Mouse (Mus musculus) heart, postnatal 25 days (tissue): Measurements from ENCODE around the gene Pip5k1b. TPM values are rescaled to one million over a fixed set of nuclear protein-coding genes. Genes with fewer than 3 reads are reported as not detected.

Experiments
- DNase-seq: peaks from one replicate; pipeline ENCODE4 v3.0.0; 2022; ENCODE audit warnings: low spot score
- intact Hi-C: fragments of 180-260 bp; cut with DNase I; formaldehyde crosslinking; loops from one replicate; pipeline ENCODE4 v1.15.1; 2025
- total RNA-seq, 2 experiments: library from RNA; stranded (reverse); gene quantifications; 2 replicates each; pipeline ENCODE4 v1.2.3; 2021

Pip5k1b gene
- total RNA-seq, 2 experiments from 2014 or later: 26.9 to 28.3 TPM

DNA sequence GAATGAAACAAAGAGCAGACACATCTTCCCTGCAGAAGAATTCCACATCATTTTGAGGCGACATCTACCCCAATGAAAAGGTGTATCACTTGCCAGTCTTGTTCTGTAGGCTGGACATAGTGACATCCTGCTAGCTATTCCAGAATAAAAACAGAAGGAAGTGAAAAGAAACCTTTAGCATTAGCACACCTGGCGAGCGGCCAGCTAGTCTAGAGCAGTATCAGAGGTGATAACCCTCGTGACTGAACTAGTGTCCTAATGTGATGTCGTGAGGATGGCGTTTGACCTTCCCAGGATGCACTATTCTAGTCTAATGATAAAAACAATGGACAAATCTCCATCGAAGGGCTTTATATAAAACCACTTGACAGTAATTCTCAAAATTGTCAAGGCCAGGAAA, 33.7 kb downstream of the Pip5k1b start:
- intact Hi-C loops: no loop called here
- DNase-seq: no peak

DNA sequence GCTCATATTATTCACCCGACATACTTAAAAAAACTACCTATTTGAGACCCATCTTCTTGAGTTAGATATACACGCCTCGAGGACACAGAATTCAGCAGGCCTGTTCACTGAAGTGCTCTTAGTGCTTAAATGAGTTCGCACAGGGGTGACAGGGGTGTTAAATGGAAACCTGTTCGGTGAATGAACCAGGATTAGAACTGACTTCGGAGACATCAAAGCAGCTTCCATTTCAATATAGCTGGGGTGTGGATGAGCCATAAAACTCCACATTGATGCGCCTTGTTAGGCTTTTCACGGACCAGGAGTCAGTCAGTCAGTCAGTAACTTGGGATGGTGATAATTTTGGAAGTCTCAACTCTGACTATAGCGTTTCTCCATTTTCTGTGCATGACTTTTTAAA, 34.5 kb downstream of the Pip5k1b start:
- no peak for DNase-seq
- intact Hi-C loops: no loop called here

DNA sequence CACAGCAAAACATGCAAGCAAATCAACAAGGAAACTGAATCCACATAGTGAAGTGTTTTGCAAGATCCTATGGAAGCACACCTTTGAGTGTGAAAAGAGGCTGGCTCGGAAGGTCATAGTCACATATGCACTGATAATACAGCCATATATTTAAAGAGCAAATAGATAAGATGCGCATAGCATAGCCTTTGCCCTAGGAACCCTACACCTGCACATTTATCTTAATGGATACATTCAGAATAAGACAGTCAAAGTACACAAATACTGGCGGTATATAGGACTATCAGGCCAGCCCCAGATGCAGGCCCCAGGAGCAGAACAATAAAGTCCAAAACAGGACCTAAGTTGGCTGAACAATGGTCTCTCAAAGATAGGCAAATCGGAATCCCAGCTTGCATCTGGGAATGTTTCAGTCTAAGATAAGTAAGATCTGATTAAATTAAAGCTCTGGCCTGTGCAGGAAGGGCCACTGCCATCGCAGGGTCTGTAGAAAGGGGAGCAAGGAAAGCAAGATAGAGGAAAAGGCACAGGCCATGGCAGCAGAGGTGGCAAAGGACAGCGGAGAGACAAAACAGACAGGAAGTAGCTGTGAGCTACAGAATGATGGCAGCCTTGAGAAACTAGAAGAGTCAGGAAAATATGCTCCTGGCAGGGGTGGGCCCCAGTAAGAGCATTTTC, 35.8 kb downstream of the Pip5k1b start:
- DNase-seq: no peak
- intact Hi-C loops: no loop called here

DNA sequence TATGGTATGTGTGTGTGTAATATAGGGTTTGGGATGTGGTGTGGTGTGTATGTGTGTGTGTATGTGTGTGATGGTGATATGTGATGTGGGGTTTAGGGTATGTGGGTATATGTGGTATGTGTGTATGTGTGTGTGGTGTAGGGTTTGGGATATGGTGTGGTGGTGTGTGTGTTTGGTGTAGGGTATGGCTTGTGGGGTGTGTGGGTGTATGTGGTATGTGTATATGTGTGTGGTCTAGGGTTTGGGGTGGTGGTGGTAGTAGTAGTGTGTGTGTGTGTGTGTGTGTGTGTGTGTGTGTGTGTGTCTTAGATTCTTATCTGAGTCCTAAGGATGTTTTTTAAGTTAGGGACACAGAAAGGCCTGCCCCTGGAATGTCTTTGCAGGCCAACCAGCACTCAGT, 37.3 kb downstream of the Pip5k1b start:
- intact Hi-C loops: no loop called here
- no peak for DNase-seq

DNA sequence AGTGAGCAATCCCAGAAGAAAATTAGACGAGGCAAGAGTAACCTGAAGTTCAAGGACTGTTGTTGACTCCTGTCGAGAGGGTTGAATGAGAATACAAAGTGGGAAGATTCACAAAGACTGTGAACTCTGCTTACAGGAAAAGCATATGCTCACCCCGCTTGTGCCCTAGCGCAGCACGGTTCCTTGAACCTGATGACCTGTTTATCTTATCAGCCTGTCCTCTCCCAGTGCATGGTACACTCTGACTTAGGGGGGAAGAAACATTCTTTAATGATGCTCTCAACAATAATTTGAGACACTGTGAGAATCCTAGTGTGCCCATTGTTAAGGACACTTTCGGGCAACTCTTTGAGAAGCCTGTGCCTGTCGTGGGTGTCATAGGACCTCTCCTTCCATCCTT, 38.6 kb downstream of the Pip5k1b start:
- intact Hi-C loops: no loop called here
- DNase-seq: no peak

DNA sequence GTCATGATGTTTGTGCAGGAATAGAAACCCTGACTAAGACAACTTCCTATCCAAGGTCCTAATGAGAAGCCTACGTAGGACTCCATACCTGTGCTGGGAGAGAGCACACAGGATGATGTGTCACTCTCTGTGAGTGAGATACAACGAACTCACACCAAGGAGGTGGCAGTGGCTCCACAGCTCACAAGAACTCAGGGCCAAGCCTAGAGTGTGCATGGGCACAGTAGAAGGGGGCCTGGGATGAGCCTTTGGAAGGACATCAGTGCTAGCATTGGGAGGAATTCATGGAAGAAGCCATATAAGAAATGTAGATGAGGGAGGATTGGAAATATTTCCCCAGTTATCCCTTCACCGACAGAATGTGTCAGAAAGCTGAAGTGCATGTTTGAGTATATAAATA, 39.7 kb downstream of the Pip5k1b start:
- DNase-seq: no peak
- intact Hi-C loops: no loop called here

DNA sequence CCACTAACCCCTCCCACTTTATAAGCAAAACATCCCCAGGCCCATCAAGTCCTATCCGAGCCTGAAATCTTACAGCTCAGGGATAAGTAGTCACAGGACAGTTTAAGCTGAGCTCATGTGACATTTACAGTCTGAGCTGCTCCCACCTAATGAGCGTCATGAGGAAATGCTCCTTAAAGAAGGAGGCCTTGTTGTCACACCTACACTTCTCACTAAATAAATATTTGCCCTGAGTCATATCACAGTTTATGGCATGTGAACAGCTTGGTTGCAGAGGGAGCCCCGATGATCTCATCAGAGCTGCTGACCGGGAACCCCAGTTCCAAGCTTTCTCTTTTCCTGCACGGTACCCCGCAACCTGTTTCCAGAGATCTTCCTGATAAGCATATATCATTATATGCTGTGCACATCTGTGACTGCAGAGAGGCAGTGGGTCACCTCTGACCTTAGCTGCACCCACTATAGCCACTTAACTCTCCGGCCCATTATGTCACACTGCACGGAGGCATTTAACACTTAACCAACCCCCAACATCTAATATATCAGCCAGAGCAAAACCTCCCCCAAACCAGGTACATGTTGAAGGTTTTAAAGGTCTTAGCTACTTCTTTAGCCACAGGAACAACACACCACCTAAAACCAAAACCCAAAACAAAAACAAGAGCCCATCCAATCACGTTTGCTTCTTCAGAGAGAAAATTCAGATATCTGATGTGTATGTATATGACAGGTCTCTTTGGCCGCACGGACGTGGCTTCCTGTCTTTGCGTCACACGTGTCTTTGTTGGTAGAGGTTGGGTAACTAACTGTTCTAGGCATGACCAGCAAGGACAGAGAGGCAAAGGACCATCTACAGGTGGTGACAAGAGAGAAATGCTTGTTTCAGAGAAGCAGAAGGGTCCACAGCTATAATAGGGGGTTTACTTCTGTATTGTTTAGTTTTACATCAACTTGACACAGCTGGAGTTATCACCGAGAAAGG, 40.7 kb downstream of the Pip5k1b start:
- intact Hi-C loops: no loop called here

DNA sequence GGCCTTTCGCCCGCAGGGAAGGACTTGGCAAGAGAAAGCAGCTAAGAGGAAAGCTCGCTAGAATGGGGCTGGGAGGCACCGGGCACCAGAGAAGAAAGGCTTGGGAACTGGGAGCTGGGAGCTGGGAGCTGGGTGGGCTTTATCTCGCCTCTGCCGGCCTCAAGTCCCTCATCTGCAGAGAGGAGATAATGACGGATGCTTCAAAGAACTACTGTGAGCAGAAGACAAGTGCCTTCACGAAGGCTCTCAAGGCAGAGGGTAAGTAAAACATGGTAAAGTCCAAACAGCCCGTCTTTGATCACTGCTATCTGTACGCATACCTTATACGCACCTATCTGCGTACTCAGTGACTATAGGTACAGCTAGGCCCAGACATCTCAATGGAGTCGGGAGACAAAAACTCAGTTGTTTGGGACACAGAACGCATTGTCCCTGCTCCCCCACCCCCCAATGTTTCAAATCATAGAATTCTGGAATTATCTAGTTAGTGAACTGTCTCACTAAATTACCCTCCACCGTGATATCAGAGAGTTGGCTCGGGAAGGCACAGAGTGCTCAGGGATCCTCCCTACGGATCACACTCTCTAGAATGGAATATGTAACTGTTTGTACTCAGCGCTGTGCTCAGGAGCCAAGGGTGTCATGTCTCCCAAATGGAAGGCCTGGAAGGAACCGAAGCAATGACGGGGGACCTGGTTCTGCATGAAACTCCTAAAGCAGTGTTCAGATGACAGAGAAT, 42.4 kb downstream of the Pip5k1b start:
- DNase-seq: no peak
- intact Hi-C loops: no loop called here

More for the DNA sequence above, 40.7 kb downstream of the Pip5k1b start:
- no peak for DNase-seq

DNA sequence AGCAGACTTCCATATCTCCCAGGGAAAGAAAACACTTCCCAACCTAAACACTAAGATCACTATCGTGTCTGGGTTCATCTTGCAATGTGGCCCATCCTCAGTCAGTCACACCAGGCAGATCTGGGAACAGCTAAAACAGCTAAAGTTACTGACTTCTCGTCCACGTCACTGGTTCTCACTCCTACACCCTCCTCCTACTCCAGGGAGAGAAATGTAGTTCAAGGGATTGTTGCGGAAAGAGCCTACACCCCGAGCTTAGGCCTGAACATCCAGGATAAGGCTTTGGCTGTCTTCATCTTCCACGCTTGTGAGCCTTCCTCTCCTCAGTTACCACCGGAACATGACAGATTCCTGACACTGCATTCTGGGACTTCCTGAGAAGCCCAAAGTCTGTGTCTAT, 43.7 kb downstream of the Pip5k1b start:
- intact Hi-C loops: no loop called here
- no peak for DNase-seq

DNA sequence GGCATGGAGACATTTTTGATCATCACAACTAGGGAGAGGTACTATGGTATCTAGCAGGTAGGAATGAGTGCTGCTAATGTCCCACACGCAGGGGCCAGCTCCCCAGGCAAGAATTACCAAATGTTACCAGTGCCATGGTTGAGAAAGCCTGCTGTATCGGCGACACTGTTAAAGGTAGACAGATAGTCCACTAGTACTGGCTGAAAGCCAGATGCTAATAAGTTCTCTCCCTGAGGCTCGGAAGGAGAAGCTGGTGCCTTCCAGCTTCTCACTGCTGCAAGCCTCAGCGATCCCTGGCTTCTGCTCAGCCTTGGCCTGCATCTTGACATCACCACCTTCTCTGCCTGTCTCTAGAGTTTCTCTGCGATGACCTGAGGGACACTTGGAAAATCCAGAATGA, 46.3 kb downstream of the Pip5k1b start:
- DNase-seq: no peak
- intact Hi-C loops: no loop called here

DNA sequence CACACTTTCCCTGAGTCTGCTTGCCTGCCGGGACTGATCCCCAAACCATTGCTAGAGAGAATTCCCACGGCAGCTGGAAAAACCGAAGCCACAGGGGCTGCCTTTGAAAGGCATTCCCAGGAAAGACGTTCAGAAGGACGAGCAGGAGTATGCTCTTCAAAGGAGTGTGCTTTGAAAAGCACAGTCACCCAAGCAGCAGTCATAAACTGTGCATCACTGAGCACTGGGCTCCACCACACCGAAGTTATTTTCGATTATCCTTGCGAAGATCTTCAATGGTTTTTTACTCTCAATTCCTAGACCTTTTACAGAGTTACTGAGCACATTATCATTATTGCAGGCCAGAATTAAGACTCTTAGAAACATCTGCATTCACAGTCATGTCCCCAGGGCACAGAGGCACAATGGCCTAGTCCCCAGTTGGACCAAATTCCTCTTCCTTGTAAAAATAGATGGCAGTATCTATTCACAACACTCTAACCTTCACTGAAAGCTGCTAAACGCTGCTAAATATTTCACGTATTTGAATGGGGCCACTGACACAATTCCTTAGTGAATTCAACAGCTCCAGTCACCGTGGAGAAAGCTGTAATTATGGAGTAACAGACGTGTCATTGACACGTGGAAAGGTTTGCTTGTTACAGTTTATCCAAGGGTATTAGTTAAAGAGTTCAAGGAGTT, 47.4 kb downstream of the Pip5k1b start:
- intact Hi-C loops: no loop called here
- no peak for DNase-seq

DNA sequence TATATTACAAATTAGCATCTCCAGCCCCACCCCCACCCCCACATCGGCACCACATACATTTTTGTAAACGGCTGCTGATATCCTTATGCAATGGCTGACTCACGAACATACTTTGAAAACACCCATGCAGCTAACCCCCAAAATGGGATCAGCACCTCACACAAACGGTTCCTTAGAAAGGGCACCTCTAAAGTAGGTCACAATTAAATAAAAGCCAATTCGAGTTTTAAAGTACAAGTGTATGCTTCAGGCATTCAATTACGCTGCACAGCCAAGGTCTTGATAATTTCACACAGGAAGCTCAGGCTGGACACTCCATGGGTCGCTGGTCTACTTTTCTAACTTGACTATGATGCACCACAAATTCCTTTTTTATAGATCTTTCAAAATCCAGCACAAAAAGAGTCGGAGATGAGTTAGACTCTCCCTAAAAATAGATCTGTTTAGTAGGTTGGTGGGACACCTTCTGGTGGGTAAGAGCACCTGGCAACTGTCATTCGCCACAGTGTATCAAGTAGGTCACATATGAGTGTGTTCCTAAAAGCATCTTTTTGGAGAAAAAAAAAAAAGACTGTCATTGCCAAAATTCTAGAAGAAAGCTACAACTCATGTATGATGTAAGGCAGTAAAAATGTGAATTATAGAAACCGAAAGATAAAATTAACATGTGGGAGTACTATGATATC, 52.8 kb downstream of the Pip5k1b start:
- no peak for DNase-seq
- intact Hi-C loops: no loop called here

DNA sequence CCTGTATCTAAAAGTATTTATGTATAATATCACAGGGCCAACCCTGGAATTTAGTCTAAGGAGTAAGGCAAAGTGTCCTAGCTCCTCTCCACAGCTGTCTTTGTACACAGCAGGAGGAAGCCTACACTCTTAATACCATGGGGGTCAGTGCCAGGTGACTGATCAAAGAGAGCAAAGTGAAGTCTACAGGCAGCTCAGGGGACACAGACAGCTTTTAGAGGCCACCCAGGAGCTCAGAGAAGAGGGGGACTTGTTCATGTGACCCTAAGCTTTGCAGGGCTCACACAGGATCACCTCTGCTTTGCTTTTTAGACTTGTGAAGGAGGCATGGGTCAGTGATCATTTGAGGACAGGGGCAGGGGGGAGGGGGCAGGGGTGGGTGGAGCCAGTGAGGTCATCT, 54.1 kb downstream of the Pip5k1b start:
- intact Hi-C loops: no loop called here
- no peak for DNase-seq

DNA sequence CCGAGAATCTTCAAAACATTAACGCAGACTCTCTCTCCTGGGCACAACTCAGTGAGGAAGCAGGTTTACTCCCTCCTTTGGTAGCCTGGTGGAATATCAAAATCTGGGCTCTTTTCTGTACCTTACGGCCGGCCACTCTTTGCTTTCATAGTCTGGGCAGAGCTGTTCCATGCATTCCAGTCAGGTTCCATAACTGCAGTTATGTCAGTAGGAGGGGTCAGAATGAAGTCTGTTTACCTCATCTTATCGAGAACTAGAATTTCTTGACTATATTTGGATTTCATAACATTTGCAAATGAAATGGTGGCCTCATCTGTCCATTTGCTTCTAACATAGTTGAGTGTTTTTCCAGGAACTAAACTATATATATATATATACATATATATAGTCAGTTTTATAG, 55.2 kb downstream of the Pip5k1b start:
- intact Hi-C loops: no loop called here

DNA sequence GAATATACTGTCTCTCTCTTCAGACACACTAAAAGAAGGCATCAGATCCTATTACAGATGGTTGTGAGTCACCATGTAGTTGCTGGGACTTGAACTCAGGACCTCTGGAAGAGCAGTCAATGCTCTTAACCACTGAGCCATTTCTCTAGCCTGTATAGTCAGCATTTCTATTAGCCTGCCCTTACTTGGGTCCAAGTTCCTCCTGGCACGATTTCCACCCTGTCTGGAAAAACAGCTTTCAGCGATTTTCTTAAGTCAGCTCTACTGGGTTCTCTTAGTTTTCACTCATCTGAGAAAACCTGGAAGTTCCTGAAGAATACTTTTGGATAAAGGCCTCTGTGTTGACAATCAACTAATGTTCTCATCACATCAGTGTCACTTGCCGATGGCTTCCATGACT, 56.4 kb downstream of the Pip5k1b start:
- DNase-seq: no peak
- intact Hi-C loops: no loop called here

More for the DNA sequence above, 55.2 kb downstream of the Pip5k1b start:
- no peak for DNase-seq

DNA sequence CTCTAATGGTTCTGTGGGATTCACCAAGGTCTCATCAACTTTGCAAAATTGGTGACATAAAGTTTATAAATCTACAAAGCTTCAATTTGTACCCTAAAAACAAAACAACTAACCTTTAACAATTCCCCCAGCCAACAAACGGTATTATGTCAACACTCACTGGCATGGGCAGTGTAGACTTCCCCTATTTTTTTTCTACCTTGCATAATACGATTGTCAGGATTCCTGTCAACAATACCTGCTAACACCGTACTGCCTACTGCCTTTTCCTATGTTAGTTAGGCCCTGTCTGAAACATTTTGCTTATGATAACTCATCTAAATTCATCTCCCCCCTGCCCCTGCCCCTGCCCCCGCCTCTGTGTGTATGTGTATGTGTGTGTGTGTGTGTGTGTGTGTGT, 61.8 kb downstream of the Pip5k1b start:
- intact Hi-C loops: no loop called here
- DNase-seq: no peak

DNA sequence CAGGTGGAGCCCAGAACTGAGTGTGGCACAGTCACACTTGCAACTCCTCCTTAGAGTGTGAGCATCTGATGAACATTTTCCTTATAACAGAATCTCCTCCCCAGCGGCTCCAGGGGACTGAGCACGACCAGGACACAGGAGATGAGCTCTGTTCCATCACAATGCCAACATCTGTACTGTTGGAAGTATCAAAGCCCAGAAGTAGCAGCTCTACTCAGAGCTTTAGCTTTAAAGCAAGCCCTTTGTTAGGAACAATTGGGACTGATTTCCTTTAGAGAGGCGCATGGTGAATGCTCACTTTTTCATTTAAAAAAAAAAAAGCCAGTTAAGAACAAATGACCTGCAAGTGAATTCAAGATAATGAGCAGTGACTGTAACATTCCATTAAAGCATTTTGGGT, 63.8 kb downstream of the Pip5k1b start:
- intact Hi-C loops: no loop called here
- no peak for DNase-seq

DNA sequence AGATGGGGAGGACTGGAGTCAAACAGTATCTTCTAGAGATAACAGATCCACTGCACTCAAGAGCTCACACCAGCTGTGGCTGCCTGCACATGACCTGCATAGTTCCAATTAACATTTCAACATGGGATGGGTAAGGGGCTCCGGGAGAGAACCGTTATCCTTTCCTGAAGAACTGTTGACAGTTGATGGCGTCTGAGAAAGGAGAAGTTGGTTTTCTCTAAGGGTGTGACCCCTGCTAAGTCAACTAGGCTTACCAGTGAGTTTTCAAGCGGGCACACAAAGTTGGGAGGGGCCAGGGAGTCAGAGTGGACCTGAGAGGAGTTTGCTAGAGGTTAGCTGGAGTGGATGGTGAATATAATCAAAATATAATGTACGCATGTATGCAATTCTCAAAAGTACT, 65.4 kb downstream of the Pip5k1b start:
- intact Hi-C loops: no loop called here
- DNase-seq: no peak

DNA sequence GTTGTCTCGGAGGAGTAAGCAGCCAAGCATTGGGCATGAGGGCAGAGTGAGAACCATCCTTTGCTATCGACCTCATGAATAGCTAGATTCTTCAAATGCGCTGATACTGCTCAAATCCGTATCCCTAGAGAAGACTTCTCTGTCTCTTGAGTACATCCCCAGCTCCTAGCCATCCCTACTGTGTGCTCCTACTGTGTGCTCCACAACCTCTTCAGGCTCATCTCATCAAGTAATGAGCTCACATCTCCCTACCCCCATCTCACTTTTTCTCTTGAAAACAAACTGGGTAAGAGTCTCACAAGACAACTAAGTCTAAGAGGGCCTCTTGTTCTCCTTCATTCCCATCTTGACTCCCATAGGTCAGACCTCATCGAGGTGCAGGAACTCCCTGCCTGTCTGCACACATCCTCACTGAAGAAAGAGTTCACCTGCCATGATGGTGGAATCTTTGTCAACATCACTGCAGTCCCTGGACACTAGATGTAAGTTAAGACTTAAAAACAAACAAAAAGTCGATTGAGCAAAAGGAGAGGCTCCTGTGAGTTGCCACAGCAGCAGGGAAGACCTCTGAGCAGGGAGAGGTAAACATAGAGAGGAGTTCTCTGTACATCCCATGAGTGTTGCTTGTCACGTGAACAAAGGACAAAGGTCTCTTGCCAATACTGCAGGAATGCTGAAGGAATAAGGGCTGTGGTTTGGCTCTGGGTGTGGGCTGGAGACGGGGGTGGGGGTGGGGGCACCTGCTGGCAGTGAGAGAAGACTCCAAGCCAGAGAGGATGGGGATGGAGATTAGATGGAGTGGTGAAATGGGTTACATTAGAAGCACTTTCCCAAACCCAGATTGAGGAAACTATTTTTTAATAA, 69.0 kb downstream of the Pip5k1b start:
- DNase-seq: no peak
- intact Hi-C loops: no loop called here
